Mouse (Mus musculus) MEL (cell line): ENCODE measurements at regions not wholly inside any gene's neighbourhood (a gene's known extent, or its start where the extent isn't known, plus 50 kb on each side); places are given as distances from the start of the nearest gene placed in this dataset.

ENCODE experiments used
- CTCF ChIP-seq, 3 experiments: IDR thresholded peaks in 2 of 3; conservative IDR thresholded peaks in 1 of 3; 2 replicates each; pipeline ENCODE4 v1.5.1; 2011 to 2012; ENCODE audit warnings: low read length in 3 of 3, low read depth in 2 of 3, mild to moderate bottlenecking in 2 of 3, improper control_type of control experiment in 1 of 3, inconsistent platforms in 1 of 3, mixed read lengths in 1 of 3, moderate library complexity in 1 of 3; ENCODE audit not compliant: control insufficient read depth in 1 of 3, insufficient read depth in 1 of 3, poor library complexity in 1 of 3, severe bottlenecking in 1 of 3
- E2F4 ChIP-seq: IDR thresholded peaks from 2 replicates; pipeline ENCODE4 v1.6.1; 2011; ENCODE audit warnings: low read depth, low read length, improper control_type of control experiment, borderline replicate concordance
- EP300 ChIP-seq, 2 experiments: IDR thresholded peaks; 2 replicates each; pipeline ENCODE4 v1.6.1; 2011; ENCODE audit warnings: improper control_type of control experiment in 2 of 2, low read length in 2 of 2, low read depth in 1 of 2, mild to moderate bottlenecking in 1 of 2
- GATA1 ChIP-seq: IDR thresholded peaks from 2 replicates; pipeline ENCODE4 v1.6.1; 2011; ENCODE audit warnings: low read depth, low read length, improper control_type of control experiment
- POLR2A ChIP-seq, 2 experiments: IDR thresholded peaks; 2 replicates each; pipeline ENCODE4 v1.6.1; 2011 to 2012; ENCODE audit warnings: low read length in 2 of 2, mild to moderate bottlenecking in 2 of 2, control low read depth in 1 of 2, improper control_type of control experiment in 1 of 2, low read depth in 1 of 2, moderate library complexity in 1 of 2; ENCODE audit not compliant: control insufficient read depth in 1 of 2, insufficient read depth in 1 of 2, poor library complexity in 1 of 2
- RAD21 ChIP-seq: IDR thresholded peaks from 2 replicates; pipeline ENCODE4 v1.6.1; 2011; ENCODE audit warnings: mild to moderate bottlenecking, low read depth, low read length, improper control_type of control experiment
- RCOR1 ChIP-seq: IDR thresholded peaks from 2 replicates; pipeline ENCODE4 v1.6.1; 2012; ENCODE audit warnings: low read depth, mild to moderate bottlenecking, inconsistent platforms, low read length, improper control_type of control experiment
- SMC3 ChIP-seq: IDR thresholded peaks from 2 replicates; pipeline ENCODE4 v1.6.1; 2011; ENCODE audit warnings: low read depth, low read length, improper control_type of control experiment
- TAL1 ChIP-seq: IDR thresholded peaks from 2 replicates; pipeline ENCODE4 v1.6.1; 2012; ENCODE audit warnings: mild to moderate bottlenecking, inconsistent platforms, low read length, moderate library complexity, mixed read lengths
- ZC3H11A ChIP-seq: IDR thresholded peaks from 2 replicates; pipeline ENCODE4 v1.6.1; 2012; ENCODE audit warnings: low read depth, mild to moderate bottlenecking, inconsistent platforms, low read length, improper control_type of control experiment
- ZKSCAN1 ChIP-seq: IDR thresholded peaks from 2 replicates; pipeline ENCODE4 v1.6.1; 2012; ENCODE audit warnings: low read depth, mild to moderate bottlenecking, inconsistent platforms, low read length, improper control_type of control experiment, moderate library complexity

- TF ChIP-seq CTCF (IDR thresholded peaks at IDR 0.05 in 2 of 3, conservative IDR thresholded peaks at IDR 0.05 in 1 of 3; ENCODE audit: control insufficient read depth in 1 of 3, insufficient read depth in 1 of 3, low read depth in 2 of 3, low read length in 3 of 3, poor library complexity in 1 of 3, severe bottlenecking in 1 of 3) (no peak), POLR2A (IDR thresholded peaks at IDR 0.05; ENCODE audit: control insufficient read depth in 1 of 2, insufficient read depth in 1 of 2, low read depth in 1 of 2, low read length in 2 of 2, poor library complexity in 1 of 2) (no peak), E2F4 (no peak), GATA1 (no peak), ZC3H11A (no peak), EP300 (IDR thresholded peaks at IDR 0.05; ENCODE audit: low read depth in 1 of 2, low read length in 2 of 2) (no peak), TAL1 (no peak), SMC3 (no peak), RCOR1 (no peak), ZKSCAN1 (no peak), RAD21 (no peak)
Measured at GRCm38 (mm10) chr8:44094818-44095217, 385.0 kb upstream of the Adam34 start.
